Mouse (Mus musculus) urinary bladder, adult 18-20 months (tissue): ENCODE measurements around the gene Cfap54.

Experiments used
- DNase-seq, 2 experiments: peaks; one replicate each; pipeline ENCODE4 v3.0.0; 2022; ENCODE audit warnings: low spot score in 2 of 2, mixed read lengths in 2 of 2

Gene Cfap54

GRCm38 (mm10) chr10:93097439-93097838, 16.0 kb upstream of the Cfap54 start:
- DNase-seq = no peak

- no peak for DNase-seq
These were observed 14.4 kb upstream of the Cfap54 start for GRCm38 (mm10) chr10:93095827-93096226.

DNA sequence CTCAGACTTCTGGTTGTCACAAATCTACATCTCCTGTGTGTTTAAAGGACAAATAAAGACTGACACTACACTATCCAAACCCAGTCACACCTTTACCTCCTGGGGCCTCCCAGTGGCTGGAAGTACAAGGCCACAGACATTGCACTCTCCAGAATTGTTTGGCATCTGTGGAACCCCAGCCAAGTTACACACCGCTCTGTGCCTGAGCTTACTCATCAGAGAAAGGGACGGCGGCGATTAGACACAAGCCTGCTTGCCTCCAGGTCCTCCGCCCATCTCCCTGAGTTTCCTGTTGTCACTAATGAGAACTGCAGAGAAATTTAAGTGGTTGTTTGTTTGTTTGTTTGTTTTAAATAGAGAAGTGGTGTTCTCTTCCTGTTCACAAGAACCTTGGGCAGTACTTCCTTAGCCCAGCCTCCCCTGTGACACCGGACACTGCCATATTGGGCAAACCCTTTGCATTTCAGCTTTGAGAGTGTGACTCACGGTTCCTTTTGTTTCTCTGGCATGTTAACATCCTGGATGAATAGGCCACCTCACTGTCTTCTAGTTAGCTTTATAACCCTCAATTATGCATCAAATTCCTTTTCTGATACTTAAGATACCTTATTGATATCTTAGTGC, 13.7 kb upstream of the Cfap54 start:
- no peak for DNase-seq

GRCm38 (mm10) chr10:93091928-93092327, 10.5 kb upstream of the Cfap54 start:
- DNase-seq = no peak

GRCm38 (mm10) chr10:93090241-93090640, 8.8 kb upstream of the Cfap54 start:
- DNase-seq = no peak

DNA sequence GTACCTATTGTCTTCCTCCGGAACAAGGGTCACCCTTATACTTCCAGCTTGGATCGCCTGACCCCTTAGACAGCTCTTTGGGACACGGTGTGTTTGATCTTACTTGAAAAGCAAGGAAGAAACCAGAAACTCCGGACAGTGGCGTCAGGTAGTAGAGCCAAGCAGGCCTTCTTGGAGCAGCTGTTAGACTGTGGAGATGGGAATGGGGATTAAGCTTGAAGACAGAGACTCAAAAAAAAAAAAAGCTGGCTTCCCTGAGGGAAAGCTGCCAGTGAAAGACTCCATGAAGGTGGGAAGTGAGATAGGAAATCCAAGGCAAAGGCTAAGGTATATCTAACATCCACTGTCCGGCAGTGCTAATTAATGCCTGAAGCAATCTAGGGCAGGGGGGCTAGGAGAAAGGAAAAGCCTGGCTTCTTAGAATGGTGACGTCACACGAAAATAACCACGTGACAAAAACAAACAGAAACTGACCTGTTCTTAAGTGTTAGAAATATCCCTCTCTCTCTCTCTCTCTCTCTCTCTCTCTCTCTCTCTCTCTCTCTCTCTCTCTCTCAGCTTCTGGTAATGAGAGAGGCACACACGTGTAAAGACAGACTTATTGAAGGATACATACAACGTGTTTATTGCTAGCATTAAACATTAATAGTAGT, 7.1 kb upstream of the Cfap54 start:
- DNase-seq = no peak

DNA sequence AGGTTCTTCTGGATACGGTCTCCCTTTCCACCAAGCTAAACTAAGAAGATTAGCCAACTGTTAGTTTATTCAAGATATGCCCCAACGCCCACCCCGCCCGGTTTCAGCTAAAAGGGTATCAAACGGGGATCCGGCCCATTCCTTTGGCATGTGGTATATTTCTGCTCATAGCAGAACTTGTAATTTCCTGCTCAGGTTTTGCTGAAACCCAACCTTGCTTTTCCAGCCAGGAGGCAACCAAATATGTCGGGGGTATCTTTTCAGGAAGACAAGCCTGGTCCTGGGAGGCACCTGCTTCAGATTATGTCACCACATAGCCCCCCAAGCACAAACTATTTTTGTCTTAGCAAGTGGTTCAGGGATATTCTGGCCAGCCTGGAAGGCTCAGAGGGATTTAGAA, 6.1 kb upstream of the Cfap54 start:
- no peak for DNase-seq

DNA sequence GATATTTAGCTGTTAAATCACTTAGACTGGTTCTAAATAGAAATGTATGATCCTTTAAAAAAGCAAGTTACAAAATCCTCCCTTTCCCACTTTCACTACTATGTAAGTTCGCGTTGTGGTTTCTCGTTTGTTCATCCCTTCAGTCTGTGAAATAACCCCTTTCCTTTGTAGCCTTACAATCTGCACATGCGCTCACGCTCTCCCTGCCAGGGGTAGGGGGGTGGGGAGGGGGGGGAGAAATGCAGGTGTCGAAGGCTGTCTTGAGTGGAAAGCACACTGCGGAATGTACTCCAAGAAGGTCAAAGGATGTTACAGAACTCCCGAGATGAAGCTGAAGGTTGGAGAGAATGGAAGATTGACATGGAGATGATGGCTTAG, 2.5 kb upstream of the Cfap54 start:
- no peak for DNase-seq

DNA sequence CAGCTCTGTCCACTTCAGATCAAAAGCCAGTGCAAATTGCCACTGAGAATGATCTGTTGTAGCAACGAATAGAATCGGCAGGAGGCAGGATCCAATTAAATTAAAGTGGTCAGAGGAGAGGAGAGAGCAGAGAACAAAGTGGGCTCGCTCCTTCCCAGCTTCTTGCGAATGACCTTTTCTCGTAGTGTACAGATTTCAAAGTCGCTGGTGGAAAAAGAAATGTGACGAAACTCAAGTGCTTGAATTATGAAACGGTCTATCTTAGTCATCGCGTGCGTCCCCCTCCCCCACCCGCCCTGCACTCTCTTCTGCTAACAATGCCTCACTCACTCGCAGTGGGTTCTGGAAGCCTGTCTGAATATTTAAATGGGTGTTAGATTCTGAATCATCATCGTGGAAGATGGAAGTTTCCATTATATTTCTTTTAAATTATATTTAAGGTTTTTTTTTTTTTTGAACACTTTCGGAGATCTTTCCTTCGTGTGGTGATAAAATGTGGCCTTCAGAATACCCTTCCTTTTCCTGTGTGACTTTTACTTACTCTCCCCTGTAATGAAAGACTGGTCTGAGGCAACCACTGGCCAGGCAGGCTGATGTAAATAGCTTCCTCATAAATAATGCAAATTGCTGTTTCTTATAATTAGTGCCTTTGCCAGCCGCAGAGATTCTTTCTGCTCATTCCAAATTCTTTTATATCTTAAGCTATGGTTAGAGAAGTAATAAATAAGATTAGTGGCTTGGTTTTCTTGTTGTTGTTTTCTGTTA, 2.0 kb upstream of the Cfap54 start:
- no peak for DNase-seq

DNA sequence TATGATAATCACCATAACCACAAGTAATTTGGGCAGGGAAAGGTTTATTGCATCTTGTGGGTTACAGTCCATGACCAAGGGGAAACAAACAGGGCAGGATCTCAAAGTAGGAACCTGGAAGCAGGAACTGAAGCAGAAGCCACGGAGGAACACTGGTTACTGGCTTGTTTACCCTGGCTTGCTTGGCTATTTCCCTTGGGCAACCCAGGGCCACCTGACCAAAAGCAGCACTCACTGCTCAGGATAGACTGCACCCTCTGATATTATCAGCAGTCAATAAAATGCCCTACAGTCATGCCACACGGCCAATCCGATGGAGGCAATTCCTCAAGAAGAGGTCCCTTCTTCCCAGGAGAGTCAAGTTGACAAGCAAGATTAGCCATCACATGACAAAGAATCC, 1.9 kb downstream of the Cfap54 start:
- no peak for DNase-seq

GRCm38 (mm10) chr10:93077935-93078479, 3.4 kb downstream of the Cfap54 start:
- DNase-seq = no peak

- no peak for DNase-seq
These were observed 5.0 kb downstream of the Cfap54 start for GRCm38 (mm10) chr10:93076376-93076775.

- no peak for DNase-seq
These were observed 5.6 kb downstream of the Cfap54 start for GRCm38 (mm10) chr10:93075856-93076255.

DNA sequence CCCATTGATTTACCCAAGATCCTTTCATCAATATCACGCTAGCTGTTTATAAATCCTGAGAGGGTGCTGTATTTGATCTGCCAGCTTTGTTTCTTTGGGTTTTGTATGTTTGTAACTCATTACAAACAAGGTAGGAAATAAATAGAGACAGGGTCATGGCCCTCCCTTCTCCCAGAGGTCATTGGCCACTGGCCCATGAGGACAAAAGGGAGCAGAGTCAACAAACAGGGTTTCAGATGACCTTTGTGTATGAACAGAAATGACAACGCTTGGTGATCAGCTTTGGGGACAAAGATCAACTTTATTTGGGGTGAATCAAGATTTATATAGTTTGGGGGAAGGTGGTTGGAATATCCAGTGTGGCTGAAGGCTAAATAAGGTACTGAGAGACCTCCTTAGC, 8.6 kb downstream of the Cfap54 start:
- no peak for DNase-seq

DNA sequence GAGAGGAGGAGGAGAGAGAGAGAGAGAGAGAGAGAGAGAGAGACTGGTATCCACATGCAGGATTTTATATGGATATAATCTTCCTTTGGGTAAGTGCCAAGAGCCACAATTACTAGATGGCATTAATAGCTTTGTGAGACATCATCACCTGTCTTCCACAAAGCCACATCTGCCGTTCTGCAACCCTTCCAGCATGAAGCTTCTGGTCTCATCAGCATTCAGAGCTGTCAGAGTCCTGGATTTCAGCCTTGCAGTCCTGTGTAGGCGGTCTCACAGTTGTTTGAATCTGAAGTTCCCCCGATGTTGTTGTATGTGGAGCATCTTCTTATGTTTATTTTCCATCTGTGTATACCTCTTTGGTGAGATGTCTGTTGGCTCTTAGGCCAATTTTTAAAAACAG, 9.7 kb downstream of the Cfap54 start:
- no peak for DNase-seq

- DNase-seq = no peak
These were observed 11.1 kb downstream of the Cfap54 start for GRCm38 (mm10) chr10:93070121-93070898.

- DNase-seq = no peak
These were observed 11.7 kb downstream of the Cfap54 start for GRCm38 (mm10) chr10:93069721-93070120.

DNA sequence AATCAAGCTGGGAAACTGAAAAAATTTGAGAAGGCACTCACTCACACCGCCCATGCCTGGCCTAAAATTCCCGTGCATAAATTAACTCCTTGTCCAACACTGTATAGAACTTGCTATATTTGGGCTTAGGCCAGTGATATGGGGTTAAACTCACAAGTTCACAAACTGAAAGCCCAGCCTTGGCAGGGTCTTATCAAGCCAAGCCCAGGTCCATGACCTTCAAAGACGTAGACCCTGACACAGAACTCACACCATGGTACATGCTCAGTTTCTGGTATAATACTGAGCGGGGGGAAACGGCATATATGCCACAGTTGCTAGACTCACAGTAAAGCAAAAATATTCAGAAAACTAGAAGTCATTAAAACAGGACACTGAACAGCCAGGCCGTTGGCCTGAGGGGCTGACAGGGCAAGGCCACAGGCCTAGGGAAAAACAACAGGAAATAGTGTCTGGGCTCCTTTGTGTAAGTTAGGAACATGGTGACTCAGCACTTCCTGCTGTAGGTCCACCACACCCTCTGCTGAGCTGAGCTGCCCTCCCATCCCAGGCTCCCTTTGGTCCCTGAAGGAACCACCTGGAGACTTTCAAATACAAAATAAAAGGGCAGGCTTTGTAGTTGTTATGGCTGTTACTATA, 12.3 kb downstream of the Cfap54 start:
- no peak for DNase-seq

GRCm38 (mm10) chr10:93064973-93065372, 16.4 kb downstream of the Cfap54 start:
- no peak for DNase-seq

GRCm38 (mm10) chr10:93063576-93063975, 17.8 kb downstream of the Cfap54 start:
- DNase-seq = no peak

DNA sequence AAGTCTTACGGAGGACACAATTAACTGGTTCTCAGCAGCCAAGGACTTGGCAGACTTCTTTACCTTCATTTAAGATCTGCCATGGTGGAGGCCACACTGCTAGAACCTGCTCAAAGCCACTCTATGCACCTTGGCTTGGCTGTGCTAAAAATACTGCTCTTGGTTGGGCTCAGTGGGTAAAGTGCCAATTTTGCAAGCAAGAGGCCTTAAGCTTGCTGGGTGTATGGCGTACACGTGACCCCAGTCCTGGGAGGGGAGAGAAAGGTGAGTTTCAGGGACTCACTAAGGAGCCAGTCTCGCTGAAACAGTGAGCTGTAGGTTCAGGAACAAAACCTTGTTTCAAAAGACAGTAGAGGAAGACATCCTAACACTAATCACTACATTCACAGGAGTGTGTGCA, 19.0 kb downstream of the Cfap54 start:
- no peak for DNase-seq

- DNase-seq = no peak
These were observed 27.6 kb downstream of the Cfap54 start for GRCm38 (mm10) chr10:93053867-93054266.
